Mouse (Mus musculus) retina, postnatal 7 days (tissue): Measurements from ENCODE around the gene Tbx3.

Source experiments
- DNase-seq: peaks from one replicate; pipeline ENCODE4 v3.0.0-alpha.2; 2012; ENCODE audit warnings: low read depth, low spot score

The Tbx3 gene

DNA sequence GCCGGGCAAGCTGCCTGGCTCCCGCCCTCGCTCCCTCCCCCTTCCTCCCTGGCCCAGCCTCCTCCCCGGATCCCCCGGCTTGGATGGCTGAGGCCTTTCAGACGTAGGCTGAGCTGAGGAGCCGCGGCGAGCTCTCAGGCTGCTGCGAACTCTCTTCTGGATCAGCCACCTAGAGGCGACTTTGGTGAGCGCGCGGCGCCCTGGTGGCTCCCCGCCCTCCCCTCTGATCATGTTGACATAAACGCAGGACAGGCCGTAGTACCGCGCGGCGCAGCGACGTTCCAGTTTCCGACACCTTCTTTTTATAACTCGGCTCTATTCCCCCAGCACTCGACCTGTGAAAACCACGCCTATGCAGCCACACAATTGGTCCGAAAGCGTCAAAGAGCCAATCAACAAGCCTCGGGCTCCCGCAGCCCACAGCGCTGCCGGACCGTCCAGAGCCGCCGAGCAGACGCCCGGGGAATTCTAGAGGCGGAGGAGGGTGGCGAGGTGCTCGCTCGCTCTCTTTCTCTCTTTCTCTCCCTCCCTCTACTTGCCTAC is at the start of gene Tbx3:
TSS of gene Tbx3 (plus strand) at position 104 of the 543 bp plus-strand sequence.
- peak; percentile 84 for DNase-seq

DNA sequence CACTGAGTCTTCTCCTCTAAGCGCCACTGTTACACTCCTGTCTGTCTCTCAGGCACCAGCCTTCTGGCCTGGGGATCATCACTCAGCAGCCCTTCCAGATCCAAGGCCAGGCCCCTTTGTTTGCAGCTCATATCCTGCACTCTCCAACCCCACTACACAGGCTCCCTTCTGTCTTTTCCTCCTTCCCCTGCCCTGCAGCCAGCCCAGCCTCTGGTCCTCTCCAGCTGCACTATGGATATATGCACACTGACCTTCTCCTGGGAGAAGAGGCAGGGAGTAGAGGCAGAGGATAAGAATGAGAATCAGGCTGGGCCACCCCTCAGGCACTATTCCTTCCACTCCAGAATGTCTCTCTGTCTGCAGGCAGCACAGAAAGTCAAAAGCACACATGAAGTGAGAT is 48.4 kb upstream of the Tbx3 start:
- no peak for DNase-seq

DNA sequence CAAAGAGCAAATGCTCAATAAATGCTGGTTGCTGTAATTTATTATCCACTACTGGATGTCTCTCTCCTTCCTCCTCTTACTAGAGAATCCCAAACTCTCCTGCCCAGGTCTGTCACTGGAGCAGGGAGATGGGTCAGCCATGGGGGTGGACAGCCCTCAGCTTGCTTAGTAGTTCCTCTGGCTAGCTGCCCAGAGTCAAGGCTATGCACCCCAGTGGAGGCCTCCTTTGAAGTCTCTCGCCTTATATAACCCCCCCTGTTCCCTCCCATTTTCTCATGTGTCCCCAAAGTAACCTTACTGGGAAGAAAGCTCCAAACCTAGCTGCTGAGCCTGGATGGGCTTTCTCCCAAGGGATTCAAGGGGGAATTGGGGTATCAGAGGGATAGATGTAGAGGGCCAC is 45.9 kb upstream of the Tbx3 start:
- DNase-seq: no peak

DNA sequence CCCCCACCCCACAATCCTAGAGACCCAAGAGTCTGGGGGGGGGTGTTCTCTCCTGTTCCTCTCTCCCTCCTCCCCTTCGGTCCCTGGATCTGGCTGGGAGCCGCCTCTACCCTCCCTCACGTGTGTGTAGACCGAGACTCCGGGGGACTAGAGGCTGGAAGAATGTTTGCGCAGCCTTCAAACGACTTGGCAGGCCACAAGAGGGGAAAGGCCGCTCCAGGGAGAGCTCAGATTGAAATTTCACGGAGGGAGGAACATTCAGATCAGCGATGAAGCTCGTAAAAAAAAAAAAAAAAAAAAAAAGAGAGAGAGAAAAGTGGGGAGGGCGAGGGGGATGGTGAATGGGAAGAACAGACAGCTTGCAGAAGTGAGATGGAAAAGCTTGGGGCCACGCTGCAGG is 44.9 kb upstream of the Tbx3 start:
- no peak for DNase-seq

DNA sequence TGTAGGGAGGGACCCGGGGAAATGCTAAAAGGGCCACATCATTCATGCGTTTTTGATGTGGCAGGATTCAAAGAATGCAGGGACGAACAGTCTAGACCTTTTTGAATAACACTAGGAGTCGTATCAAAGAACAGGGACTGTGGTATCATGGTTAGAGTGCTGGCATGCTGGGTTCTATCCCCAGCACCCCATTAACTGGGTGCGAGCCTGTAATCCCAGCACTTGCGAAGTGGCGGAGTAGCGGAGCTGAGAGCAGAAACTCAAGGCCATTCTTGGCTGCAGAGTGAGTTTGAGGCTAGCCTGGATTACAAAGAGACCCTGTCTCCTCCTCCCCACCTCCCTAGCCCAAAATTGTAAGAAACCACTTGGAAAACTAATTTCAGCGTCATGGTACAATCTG is 44.3 kb upstream of the Tbx3 start:
- no peak for DNase-seq

DNA sequence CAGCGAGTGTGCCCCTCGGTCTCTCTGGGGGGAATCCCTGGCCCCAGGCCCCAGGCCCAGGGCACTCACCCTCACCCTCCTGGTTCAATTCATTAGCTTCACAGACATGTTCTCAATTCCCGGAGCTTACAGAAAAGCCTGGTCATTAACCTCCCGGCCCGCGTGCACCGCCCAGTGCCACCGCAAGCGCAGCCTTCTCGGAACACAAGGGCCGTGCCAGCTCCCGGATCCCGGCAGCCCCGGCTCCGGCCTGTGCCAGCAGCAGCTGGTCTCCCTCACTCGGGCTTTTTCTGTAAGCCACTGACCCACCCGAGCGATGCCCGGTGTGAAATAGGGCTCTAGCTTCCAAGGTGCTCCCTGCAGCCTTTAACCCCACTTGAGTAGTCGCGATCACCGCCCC is 43.8 kb upstream of the Tbx3 start:
- DNase-seq: peak; percentile 23

DNA sequence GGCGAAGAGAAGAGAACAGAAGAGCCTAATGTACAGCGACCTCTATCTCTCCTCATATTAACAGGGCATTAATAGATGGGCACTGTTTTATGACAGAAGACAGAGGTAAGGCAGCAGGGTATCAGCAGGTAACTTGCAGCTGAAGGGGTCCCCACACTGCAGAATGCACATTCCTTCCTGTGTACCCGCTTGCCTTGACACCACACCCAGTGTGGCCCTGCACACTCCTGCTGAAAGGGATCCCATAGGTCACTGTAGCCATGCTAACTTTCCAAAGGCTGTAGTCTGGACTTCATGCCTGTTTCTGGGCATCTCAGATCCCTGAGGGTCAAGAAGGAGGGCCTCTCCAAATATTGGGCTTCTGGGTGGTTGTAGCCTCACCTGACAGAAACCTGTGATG is 42.4 kb upstream of the Tbx3 start:
- DNase-seq: no peak

DNA sequence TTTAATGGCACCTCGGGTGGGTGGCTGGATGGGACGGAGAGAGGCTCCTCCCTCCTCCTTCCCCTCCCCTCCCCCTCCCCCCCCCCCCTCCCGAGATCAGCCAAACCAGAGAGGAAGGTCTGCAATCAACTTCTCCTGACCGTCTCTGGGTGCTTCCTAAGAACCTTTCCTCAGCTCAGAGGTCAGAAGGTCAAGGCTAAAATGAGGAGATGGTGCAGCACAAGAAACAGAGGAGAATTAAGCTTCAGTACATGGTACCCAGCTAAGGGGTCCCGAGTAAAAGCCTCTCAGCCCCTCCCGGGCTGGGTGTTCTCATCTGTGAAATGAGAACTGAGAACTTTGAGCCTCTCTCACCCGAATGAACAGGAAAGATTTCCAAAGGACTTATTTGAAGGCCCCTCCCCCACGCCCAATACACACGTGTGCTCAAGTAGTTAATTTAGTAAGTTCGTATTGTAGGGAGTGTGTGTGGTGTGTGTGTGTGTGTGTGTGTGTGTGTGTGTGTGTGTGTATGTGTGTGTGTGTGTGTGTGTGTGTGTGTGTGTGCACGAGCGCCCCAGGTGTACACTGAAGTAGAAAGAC is 41.6 kb upstream of the Tbx3 start:
- DNase-seq: no peak

DNA sequence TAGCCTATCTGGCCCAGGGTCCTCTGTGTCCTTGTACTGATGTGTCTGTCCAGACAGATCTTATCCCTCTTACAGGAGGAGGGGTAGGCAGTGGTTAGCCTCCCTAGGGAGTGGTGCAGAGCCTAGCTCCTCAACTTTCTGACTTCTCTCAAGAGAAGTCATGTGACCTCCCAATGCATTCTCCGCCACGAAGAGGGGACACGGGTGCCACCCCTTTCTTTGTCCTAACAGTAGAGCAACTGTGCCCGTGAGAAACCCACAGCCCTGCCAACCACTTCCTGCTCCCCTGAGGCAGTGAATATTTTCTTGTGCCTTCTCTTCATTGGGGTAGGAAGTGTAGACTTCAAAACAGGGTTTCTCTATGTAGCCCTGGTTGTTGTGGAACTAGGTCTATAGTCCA is 36.9 kb upstream of the Tbx3 start:
- DNase-seq: no peak

DNA sequence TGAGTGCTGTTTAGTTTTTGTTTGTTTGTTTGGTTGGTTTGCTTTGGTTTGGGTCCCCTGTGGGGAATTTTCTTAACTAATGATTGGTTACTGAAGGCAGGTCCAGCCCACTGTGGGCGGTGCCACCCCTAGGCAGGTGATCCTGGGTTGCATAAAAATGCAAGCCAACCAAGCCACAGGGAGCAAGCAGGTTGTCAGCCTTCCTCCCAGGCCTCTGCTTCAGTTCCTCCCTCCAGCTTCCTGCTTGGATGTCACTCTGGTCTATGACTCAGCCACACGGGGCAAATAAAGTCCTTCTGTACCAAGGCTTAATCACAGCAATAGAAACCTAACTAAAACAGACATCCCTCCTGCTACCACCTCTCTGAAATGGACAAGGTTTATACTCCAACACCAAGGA is 35.6 kb upstream of the Tbx3 start:
- no peak for DNase-seq

DNA sequence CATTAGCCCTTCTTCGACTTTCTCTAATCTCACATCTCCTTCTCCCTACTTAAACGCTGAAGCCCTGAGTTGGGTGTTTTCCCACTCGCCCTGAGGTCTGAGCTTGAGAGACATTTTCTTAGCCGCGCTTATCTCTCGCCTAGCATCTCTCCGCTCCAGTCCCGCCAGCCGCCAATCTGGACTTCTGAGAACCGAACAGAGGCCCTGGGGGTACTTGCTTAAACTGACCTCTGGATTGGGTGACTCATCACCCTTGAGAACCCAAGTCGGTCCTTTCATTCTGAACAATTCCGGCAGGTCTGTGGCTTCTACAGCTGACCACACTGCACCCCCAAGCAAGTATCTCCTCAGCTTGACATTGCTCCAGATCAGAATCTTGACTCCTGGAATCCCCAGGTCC is 32.2 kb upstream of the Tbx3 start:
- DNase-seq: no peak

DNA sequence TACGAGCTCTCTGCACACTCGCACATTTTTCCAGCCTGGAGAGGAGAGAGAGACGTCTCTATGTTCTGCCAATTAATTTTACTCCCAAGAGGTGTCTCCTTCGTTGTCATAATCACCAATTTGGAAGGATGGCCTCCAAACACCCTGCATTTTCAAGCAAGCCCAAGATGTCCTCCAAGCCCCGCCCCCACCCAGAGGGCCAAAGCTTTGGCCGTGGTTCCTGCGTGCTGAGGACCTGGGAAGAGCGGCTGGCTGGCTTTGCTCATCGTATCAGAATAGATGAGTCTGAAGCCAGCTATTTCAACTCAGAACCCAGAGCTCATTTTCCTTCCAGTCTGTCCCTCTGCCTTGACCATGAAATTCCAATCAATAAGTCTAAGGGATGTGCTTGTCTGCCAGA is 29.4 kb upstream of the Tbx3 start:
- no peak for DNase-seq

DNA sequence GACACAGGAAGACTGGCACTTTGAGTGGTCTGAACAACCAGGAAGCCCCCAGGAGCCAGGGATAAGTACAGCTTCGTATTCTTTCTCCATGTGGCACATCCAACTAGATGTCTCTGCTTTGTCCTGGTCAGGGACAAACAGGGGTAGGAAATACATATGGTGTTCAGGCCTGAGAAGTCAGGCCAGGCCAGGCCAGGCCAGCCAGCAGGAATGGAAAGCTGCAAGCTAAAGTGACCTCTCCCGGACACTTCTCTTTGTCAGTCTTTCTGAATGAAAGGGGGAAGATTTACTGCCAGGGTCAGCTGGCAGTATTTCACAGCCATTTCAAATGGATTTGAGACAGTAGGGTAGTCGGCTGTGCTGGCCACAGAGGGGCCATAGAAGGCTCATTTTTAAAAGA is 28.8 kb upstream of the Tbx3 start:
- DNase-seq: no peak

DNA sequence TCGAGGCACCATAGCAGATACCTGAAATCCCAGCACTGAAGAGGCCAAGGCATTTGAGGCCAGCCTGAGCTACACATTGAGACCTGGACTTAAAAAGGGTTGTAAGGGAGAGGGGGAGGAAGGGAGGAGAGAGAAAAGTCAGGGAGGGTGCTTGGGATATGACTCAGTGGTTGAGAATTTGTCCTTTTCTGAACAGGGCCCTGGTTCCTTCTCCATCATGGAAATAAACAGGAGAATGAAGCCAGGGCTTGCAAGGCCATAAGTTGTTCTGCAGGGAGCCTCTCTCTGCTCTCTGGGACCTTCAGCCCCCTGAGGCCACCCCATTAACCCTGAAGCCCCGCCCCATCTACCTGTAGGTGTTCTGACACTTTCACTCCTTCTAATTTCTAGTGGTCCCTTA is 23.5 kb upstream of the Tbx3 start:
- DNase-seq: no peak

DNA sequence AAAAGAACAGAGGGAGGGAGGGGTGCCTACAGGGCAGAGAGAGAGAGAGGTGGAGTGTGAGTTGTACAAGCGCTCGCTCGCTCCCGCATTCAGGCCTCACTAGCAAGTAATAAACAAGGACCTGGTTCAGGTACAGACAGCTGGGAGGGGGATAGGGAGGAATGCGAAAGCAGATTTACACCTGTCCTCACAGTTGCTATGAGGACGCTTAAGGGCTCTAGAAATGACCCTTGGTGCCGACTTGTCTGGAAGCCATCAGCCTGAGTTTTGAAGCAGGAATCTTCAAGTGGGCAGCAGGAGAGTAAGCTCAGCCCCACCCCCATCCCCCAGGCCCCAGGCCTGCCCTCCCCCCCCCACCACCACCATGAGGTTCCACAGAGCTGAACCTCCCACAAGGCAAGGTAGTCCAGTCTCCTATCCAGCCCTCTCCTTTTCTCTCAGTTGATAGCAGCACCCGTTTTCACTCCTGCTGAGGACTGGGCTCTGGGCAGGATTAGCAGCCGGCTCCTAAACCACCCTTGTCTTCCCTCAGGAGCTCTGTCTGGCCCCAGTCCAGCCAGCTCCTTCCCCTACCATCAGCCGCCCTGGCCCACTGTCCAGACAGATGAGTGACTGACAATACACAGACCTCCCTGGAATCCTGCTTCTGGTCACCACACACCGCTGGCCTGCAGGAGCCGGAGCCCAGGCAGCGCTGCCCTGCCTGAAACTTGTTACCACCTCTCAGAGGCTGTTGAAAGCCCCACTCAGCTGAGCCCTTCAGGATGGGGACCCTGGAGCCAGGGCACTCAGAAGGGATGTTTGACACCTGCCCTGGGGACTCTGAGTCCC is 19.1 kb upstream of the Tbx3 start:
- no peak for DNase-seq

DNA sequence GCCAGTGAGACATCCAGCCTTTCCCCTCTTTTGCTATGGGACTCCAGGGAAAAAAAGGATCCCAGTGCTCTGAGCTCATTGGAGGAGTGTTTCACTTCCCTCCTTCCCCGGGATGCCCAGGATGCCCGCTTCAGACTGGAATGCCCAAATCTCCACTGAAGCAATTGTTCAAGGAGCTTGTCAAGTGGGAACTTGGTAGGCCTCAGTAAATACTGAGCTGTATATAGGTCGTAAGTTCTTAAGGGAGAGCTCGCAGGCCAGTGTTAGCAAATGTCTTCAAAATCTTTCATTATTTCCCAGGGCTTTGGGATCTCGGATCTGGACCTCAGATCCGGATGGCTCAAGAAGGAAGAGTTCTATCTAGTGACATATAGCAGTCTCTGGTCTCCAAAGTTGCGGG is 14.1 kb upstream of the Tbx3 start:
- DNase-seq: no peak

DNA sequence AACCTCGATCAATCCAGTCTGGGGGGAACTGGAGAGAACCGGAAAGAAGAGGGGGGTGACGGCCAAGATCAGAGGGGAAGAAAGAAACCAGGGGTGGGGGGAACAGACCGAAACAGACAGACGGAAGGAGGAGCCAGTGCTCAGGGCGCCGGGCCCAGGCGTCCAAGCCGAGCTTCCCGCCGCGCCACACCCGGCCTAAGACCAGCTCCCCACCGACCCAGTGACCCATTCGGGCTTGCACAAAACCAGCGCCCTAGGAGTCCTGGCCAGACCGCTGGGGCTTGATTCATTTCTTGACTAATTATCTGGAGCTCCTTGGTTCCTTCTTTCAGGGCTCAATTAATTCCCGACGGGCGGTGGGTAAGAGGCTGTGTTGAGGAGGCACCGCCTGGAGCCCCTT is 13.6 kb upstream of the Tbx3 start:
- DNase-seq: no peak

DNA sequence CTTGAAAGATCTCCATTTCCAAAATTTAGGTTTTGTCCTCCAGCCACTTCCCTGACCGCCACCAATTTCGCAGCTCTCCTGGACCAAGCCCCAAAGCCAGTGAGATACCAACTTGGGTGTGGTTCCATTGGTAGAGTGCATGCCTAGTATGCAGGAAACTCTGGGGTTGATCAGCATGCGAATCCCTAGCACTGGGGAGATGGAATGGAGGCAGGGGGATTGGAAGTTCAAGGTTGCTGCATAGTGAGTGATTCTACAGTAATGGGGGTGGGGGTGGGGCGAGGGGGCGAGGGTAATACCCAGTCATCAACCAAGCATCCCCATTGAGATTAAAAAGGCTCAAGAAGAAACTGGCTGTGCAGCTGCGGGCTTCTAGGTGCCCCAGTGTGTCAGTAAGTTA is 13.1 kb upstream of the Tbx3 start:
- DNase-seq: no peak

DNA sequence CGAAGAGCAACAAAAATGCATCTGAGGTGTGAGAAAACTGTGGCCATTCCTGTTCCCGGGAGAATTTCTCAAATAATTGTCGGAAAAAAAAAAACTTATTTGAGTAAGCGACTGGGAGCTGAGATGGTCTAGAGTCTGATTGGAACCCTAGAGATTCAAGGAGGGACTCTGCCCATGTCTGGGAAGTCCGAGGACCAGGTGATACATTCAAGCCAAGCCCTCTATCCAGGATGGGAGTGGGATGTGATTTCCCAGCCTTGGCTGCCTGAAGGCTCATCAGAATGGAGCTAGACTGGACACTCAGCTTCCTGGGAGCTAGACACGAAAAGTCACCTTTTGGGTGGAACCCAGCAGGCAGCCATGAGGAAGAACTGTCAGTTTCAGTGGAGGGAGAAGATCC is 12.7 kb upstream of the Tbx3 start:
- DNase-seq: no peak

DNA sequence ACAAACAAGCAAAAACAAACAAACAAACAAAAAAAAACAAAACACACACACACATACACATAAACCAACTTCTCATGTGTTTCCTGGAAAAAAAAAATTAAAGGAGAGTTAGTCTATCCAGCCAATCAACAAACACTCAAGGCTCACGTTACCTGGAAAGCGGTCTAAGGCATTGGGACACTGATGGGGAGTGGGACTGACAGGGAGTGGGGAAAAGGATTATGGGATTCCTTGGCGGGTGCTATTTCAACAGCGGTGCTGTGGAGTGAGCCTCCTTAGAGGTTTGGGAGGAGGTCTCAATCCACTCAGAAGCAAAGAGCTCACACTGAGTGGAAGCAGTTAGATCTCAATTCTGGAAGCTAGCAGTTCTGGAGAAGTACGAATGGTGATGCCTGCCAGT is 12.1 kb upstream of the Tbx3 start:
- DNase-seq: no peak

DNA sequence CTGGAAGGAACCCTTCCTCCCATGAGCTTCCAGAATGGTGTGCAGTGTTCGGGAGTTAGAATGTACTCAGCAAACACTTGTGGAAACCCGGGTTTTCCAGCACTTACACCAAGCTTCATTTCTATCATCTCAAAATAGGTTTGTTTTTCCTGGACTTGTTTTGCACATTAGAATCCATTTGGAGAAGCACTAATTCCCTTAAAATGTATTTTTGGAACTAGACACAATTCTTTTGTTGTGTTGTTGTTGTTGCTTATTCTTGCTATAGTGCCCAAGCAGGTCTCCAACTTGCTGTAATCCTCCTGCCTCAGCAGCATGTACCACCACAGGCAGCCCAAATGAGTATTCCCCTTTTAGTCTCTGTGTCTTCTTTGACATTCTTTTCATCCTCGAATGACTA is 11.4 kb upstream of the Tbx3 start:
- no peak for DNase-seq

DNA sequence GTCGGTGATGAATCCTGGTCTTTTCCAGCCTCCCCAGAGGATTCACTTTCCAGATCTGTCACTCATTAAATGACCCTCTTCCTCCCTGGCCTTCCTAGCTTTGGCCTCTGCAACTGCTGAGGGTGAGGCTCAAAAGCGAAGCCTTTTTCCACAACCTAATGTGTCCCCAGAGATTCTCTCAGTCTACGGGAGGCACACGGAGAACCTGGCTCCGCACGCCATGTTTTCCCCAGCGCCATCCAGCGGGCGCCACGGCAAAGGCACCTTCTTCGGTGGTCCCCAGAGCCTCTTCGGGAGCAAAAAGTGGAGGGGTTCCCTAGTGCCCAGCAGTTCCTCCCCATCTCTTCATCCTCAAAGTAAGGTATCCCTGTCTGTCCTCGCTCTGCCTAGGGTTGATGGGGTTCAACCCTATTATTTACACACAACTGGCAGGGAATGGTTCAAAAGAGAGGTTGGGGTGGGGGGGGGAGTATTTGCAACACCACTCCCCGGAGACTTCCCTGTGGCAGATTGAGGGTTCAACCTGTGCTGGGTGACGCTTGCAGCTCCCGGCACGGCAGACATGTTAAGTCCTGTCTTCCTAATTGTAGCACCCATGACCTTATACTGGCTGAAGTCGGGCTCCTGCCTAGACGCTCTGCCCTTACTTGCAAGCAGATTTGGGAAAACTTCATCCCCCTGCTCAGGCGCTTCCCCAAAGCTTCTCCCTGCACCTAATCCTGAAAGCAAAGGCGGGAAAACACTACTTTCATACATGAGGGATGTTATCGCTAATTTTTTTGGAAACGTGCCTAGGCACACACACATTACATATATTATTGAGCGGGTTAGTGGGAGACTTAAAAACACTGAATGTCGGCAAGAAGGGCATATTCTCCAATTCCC is 9.7 kb upstream of the Tbx3 start:
- no peak for DNase-seq
